Mouse (Mus musculus) embryo, embryonic 10 days (tissue): ENCODE data around the gene Ap1g2.

ENCODE experiments used
- DNase-seq: peaks from one replicate; pipeline ENCODE4 v3.0.0-alpha.2; 2015; ENCODE audit warnings: low spot score

Gene Ap1g2

GRCm38 (mm10) chr14:55055167-55055834, 51.1 kb downstream of the Ap1g2 start:
- no peak for DNase-seq

GRCm38 (mm10) chr14:55054191-55054749, 52.1 kb downstream of the Ap1g2 start:
- DNase-seq: no peak

GRCm38 (mm10) chr14:55053708-55054190, 52.6 kb downstream of the Ap1g2 start:
- no peak for DNase-seq

GRCm38 (mm10) chr14:55053050-55053449, 53.3 kb downstream of the Ap1g2 start:
- no peak for DNase-seq

DNA sequence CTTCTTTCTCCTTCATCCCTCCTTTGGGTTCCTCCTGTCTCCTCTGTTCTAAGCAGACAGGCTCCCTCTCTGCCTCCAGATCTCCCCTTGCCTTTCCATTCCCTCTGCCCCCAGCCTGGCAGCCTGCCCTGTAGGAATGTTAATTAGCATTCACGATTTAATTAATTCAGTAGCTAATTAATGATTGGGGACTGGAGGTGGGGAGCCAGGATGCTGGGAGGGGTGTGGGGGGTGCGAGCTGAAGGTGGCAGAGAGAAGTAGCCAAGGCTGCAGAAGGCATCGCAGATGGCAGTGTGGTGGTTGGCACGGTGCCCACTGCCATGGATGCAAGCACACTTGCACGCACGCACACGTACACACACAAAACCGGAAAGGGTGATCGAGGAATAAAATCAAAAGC, 53.9 kb downstream of the Ap1g2 start:
- no peak for DNase-seq
